Mouse (Mus musculus) kidney, postnatal 10 days (tissue): ENCODE measurements around the gene Gm5157.
"Not testable (repeated sequence)": the region's sequence is repeated elsewhere in the genome, so short reads cannot be mapped to it uniquely, and the experiment has no call there.

Experiments used
- DNase-seq: peaks from one replicate; pipeline ENCODE4 v3.0.0; 2021; ENCODE audit warnings: mixed read lengths

The Gm5157 gene

DNA sequence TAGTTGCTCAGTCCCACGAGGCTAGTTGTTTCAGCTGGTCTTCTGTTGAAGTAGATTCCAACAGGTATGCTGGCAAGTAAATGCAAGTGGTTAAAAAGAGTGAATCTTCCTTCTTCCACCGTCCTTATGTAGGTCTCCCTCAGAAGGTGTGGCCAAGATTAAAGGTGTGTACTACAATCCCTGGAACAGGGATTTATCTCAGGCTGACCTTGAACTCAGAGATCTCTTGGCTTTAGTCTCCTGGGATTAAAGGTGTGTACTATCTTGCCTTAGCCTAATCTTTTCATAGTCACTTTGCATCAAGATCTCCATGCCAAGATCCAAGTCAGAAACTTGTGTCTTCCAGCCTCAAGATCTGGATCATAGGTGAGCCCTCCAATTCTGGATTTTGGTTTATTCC lies at the start of gene Gm5157:
Gm5157 (minus strand) TSS at position 101 of the 400 bp plus-strand sequence.
- not testable (repeated sequence) for DNase-seq

GRCm38 (mm10) chr7:21161885-21162284 lies 28.3 kb downstream of the Gm5157 start, which contains the start of gene Vmn1r123:
TSS of gene Vmn1r123 (plus strand) at chr7:21162185.
- not testable (repeated sequence) for DNase-seq
